Mouse (Mus musculus) embryonic facial prominence, embryonic 12.5 days (tissue): ENCODE data around the gene Msh2. TPM values are rescaled to one million over a fixed set of nuclear protein-coding genes. Genes with fewer than 3 reads are reported as not detected.

ENCODE experiments used
- ATAC-seq: fragments of 200-750 bp; cut with Nextera tagmentation; 2 replicates; pipeline ENCODE4 v1.8.0; 2017; ENCODE audit not compliant: insufficient number of reproducible peaks, insufficient read depth, low FRiP score, low TSS enrichment
- H3K27ac ChIP-seq: fragments of 300-500 bp; sonication (generic); 2 replicates; pipeline ENCODE4 v1.5.1; 2016; ENCODE audit warnings: mild to moderate bottlenecking
- H3K27me3 ChIP-seq: fragments of 300-500 bp; sonication (generic); 2 replicates; pipeline ENCODE4 v1.6.1; 2016; ENCODE audit warnings: mild to moderate bottlenecking, moderate library complexity
- H3K36me3 ChIP-seq: fragments of 300-500 bp; sonication (generic); 2 replicates; pipeline ENCODE4 v1.6.1; 2016; ENCODE audit warnings: mild to moderate bottlenecking
- H3K4me1 ChIP-seq: fragments of 300-500 bp; sonication (generic); 2 replicates; pipeline ENCODE4 v1.6.1; 2016
- H3K4me2 ChIP-seq: fragments of 300-500 bp; sonication (generic); replicated peaks from 2 replicates; pipeline ENCODE4 v1.6.1; 2016; ENCODE audit warnings: mild to moderate bottlenecking, moderate library complexity
- H3K4me3 ChIP-seq: fragments of 300-500 bp; sonication (generic); 2 replicates; pipeline ENCODE4 v1.5.1; 2016; ENCODE audit warnings: mild to moderate bottlenecking
- H3K9ac ChIP-seq: fragments of 300-500 bp; sonication (generic); 2 replicates; pipeline ENCODE4 v1.6.1; 2016; ENCODE audit warnings: mild to moderate bottlenecking, moderate library complexity
- H3K9me3 ChIP-seq: fragments of 300-500 bp; sonication (generic); 2 replicates; pipeline ENCODE4 v1.6.1; 2016; ENCODE audit warnings: mild to moderate bottlenecking, moderate library complexity
- WGBS: fragments of 180-500 bp; shearing (Covaris S2); methylation state at CpG from one replicate; pipeline ENCODE4 v1.1.7; 2016; 5-methylcytosine and 5-hydroxymethylcytosine counted together
- polyA plus RNA-seq: library from polyadenylated mRNA; unstranded; fragments of >200 nt; fragmentation: Nextera tagmentation; extraction: Ambion mirVana; gene quantifications from 2 replicates; pipeline ENCODE4 v1.2.1, GENCODE M21; 2016

Gene Msh2
- polyA plus RNA-seq, 1 experiment from 2014 or later, result 114 TPM

DNA sequence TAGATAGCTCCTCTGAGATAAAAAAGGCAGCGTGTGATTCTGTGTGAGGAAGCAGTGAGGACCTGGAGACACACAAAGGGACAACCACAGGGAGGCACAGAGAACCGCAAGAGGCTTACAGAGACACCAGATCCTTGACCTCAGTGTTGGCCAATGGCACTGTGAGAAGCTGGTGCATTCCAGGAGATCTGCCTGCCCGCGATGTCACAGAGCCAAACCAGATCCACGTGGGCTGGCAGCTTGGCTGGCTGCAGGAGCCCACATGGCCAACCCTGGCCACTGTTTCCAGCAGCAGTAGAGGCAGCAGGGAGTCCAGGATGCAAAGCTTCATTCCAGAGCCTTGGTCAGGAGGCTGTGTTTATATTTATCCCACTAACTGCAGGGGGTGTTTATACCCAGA lies 98.6 kb downstream of the Msh2 start:
- H3K27ac ChIP-seq, result no peak overlapping the region
- no peaks in the 10 kb centered on the region for H3K4me1 ChIP-seq
- H3K36me3 ChIP-seq, result no peaks in the 10 kb centered on the region
- 48% methylated on average over 5 of the region's 5 CpGs for WGBS
- no peaks in the 10 kb centered on the region for H3K27me3 ChIP-seq
- H3K4me3 ChIP-seq, result no peak overlapping the region
- no peak for ATAC-seq
- H3K9ac ChIP-seq, result no peak overlapping the region
- no peak overlapping the region for H3K4me2 ChIP-seq
- H3K9me3 ChIP-seq, result no peaks in the 10 kb centered on the region

DNA sequence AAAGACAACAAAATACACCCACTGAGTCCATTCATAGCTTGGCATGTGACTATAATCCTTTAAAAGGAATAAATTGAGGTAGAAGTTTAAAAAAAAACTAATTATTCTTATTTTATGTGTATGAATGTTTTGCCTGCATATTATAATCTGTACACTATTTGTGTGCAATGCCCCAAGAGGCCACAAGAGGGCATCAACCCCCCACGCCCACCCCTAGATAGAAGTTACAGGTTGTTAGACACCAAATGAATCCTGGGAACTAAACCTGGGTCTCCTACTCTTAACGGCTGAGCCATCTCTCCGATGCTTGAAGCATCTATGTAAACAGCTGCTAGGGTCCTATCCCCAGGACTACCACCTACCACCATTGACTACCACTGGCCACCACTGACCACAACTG lies 101.0 kb downstream of the Msh2 start:
- Histone ChIP-seq H3K4me3 (no peak overlapping the region), H3K9me3 (no peaks in the 10 kb centered on the region), H3K36me3 (no peaks in the 10 kb centered on the region), H3K27me3 (no peaks in the 10 kb centered on the region), H3K4me1 (no peaks in the 10 kb centered on the region), H3K4me2 (no peak overlapping the region), H3K27ac (no peak overlapping the region), H3K9ac (no peak overlapping the region)
- no peak for ATAC-seq
- 72% methylated on average over 3 of the region's 3 CpGs for WGBS

Other genes with a start within 250 kb of the Msh2 start
- not detected in 2 replicates for gene Stpg4, start 244.6 kb upstream of the Msh2 start, polyA plus RNA-seq
- 823 and 840 TPM in 2 replicates for gene Calm2, start 225.4 kb upstream of the Msh2 start, polyA plus RNA-seq
- gene Epcam, start 36.4 kb upstream of the Msh2 start, polyA plus RNA-seq, result 88.1 and 89.8 TPM in 2 replicates
- 0.45 and 0.55 TPM in 2 replicates for gene Kcnk12, start 125.7 kb downstream of the Msh2 start, polyA plus RNA-seq
- gene Rpl36-ps4, start 248.6 kb downstream of the Msh2 start, polyA plus RNA-seq, result not detected in 2 replicates